Mouse (Mus musculus) liver, adult 2 months (tissue): ENCODE results near the gene Rcn2. TPM values are rescaled to one million over a fixed set of nuclear protein-coding genes. Genes with fewer than 3 reads are reported as not detected.

Source experiments
- DNase-seq: peaks from one replicate; pipeline ENCODE4 v3.0.0-alpha.2; 2011; ENCODE audit warnings: low read depth, low spot score; ENCODE audit errors: extremely low read depth
- H3K27ac ChIP-seq: fragments of 200-500 bp; replicated peaks from 2 replicates; pipeline ENCODE4 v1.5.1; 2012; ENCODE audit warnings: low read depth, mild to moderate bottlenecking, control low read depth, inconsistent platforms, low read length; ENCODE audit not compliant: insufficient read depth
- H3K27me3 ChIP-seq: fragments of 200-500 bp; 2 replicates; pipeline ENCODE4 v1.6.1; 2012; ENCODE audit warnings: mild to moderate bottlenecking, moderate library complexity, low read length, inconsistent platforms; ENCODE audit not compliant: control insufficient read depth, insufficient read depth
- H3K36me3 ChIP-seq: fragments of 200-500 bp; 2 replicates; pipeline ENCODE4 v1.6.1; 2012; ENCODE audit warnings: low read length, inconsistent platforms; ENCODE audit not compliant: control insufficient read depth, insufficient read depth
- H3K4me1 ChIP-seq: fragments of 200-500 bp; 2 replicates; pipeline ENCODE4 v1.6.1; 2011; ENCODE audit warnings: low read length; ENCODE audit not compliant: control insufficient read depth, insufficient read depth
- H3K4me3 ChIP-seq: fragments of 200-500 bp; 2 replicates; pipeline ENCODE4 v1.5.1; 2011; ENCODE audit warnings: low read depth, mild to moderate bottlenecking, control low read depth, low read length, moderate library complexity; ENCODE audit not compliant: insufficient read depth
- H3K79me2 ChIP-seq: fragments of 200-500 bp; 2 replicates; pipeline ENCODE4 v1.6.1; 2012; ENCODE audit warnings: inconsistent platforms, mild to moderate bottlenecking, low read length, moderate library complexity; ENCODE audit not compliant: control insufficient read depth, insufficient read depth
- H3K9ac ChIP-seq: fragments of 200-500 bp; 2 replicates; pipeline ENCODE4 v1.6.1; 2012; ENCODE audit warnings: low read depth, mild to moderate bottlenecking, control low read depth, inconsistent platforms, low read length
- CTCF ChIP-seq: fragments of 200-500 bp; IDR thresholded peaks from 2 replicates; pipeline ENCODE4 v1.5.1; 2011; ENCODE audit warnings: low read depth, low read length, control low read depth
- POLR2A ChIP-seq: fragments of 200-500 bp; IDR thresholded peaks from 2 replicates; pipeline ENCODE4 v1.6.1; 2011; ENCODE audit warnings: low read length, control low read depth; ENCODE audit not compliant: insufficient read depth; ENCODE audit errors: extremely low read depth
- WGBS: fragments of 180-500 bp; shearing (Covaris S2); methylation state at CpG from one replicate; pipeline ENCODE4 v1.1.7; 2018; 5-methylcytosine and 5-hydroxymethylcytosine counted together
- polyA plus RNA-seq: library from polyadenylated mRNA; depleted of rRNA; stranded (reverse); fragments of >200 nt; gene quantifications from 2 replicates; pipeline ENCODE4 v1.2.3, GENCODE M21; 2012; rRNA removed
- total RNA-seq: library from RNA; depleted of rRNA; stranded (reverse); fragments of >200 nt; gene quantifications from 2 replicates; pipeline ENCODE4 v1.2.3, GENCODE M21; 2014; rRNA removed

Gene Rcn2
- total and polyA plus RNA-seq, 2 experiments, result 6.6 to 9.0 TPM

GRCm38 (mm10) chr9:56100041-56100522 lies 58.4 kb downstream of the Rcn2 start:
- no peak for DNase-seq
- no peaks in the 10 kb centered on the region for H3K27me3 ChIP-seq
- H3K27ac ChIP-seq, result no peak overlapping the region
- 84% methylated on average over 7 of the region's 7 CpGs for WGBS
- H3K9ac ChIP-seq, result no peak overlapping the region
- H3K4me3 ChIP-seq, result no peak overlapping the region
- H3K4me1 ChIP-seq, result no peaks in the 10 kb centered on the region
- TF ChIP-seq CTCF (no peak), POLR2A (no peak)
- H3K36me3 ChIP-seq, result no peaks in the 10 kb centered on the region
- no peaks in the 10 kb centered on the region for H3K79me2 ChIP-seq

- no peak overlapping the region for H3K9ac ChIP-seq
- TF ChIP-seq POLR2A, result no peak
- no peak for TF ChIP-seq CTCF
- WGBS, result 55% methylated on average over 4 of the region's 4 CpGs
Observed at GRCm38 (mm10) chr9:56101022-56101421, 59.4 kb downstream of the Rcn2 start.

GRCm38 (mm10) chr9:56104921-56105320 lies 63.3 kb downstream of the Rcn2 start:
- no peak for DNase-seq
- no peak overlapping the region for H3K27ac ChIP-seq
- H3K4me3 ChIP-seq, result no peak overlapping the region
- H3K27me3 ChIP-seq, result no peaks in the 10 kb centered on the region
- 75% methylated on average over 7 of the region's 7 CpGs for WGBS
- TF ChIP-seq CTCF (no peak), POLR2A (no peak)
- no peak overlapping the region for H3K9ac ChIP-seq
- no peaks in the 10 kb centered on the region for H3K36me3 ChIP-seq
- no peaks in the 10 kb centered on the region for H3K4me1 ChIP-seq
- H3K79me2 ChIP-seq, result no peaks in the 10 kb centered on the region

More at GRCm38 (mm10) chr9:56101022-56101421, 59.4 kb downstream of the Rcn2 start:
- no peaks in the 10 kb centered on the region for H3K79me2 ChIP-seq
- H3K36me3 ChIP-seq, result no peaks in the 10 kb centered on the region
- no peak overlapping the region for H3K27ac ChIP-seq
- H3K27me3 ChIP-seq, result no peaks in the 10 kb centered on the region
- H3K4me3 ChIP-seq, result no peak overlapping the region
- DNase-seq, result no peak
- no peaks in the 10 kb centered on the region for H3K4me1 ChIP-seq

GRCm38 (mm10) chr9:56106274-56107072 lies 64.8 kb downstream of the Rcn2 start:
- Histone ChIP-seq H3K36me3 (no peaks in the 10 kb centered on the region), H3K27ac (no peak overlapping the region), H3K79me2 (no peaks in the 10 kb centered on the region), H3K27me3 (no peaks in the 10 kb centered on the region), H3K9ac (no peak overlapping the region), H3K4me3 (no peak overlapping the region), H3K4me1 (no peaks in the 10 kb centered on the region)
- no peak for DNase-seq
- no peak for TF ChIP-seq CTCF
- TF ChIP-seq POLR2A, result no peak
- 91% methylated on average over 6 of the region's 6 CpGs for WGBS

- H3K4me3 ChIP-seq, result no peak overlapping the region
- H3K9ac ChIP-seq, result no peak overlapping the region
- no peaks in the 10 kb centered on the region for H3K79me2 ChIP-seq
- no peaks in the 10 kb centered on the region for H3K36me3 ChIP-seq
- H3K27ac ChIP-seq, result no peak overlapping the region
- H3K4me1 ChIP-seq, result no peaks in the 10 kb centered on the region
- no peak for TF ChIP-seq CTCF
- no peak for TF ChIP-seq POLR2A
- WGBS, result 78% methylated on average over 6 of the region's 6 CpGs
- no peak for DNase-seq
- no peaks in the 10 kb centered on the region for H3K27me3 ChIP-seq
Observed at GRCm38 (mm10) chr9:56107527-56107926, 65.9 kb downstream of the Rcn2 start.

- no peak for TF ChIP-seq POLR2A
- no peak for TF ChIP-seq CTCF
- no peak overlapping the region for H3K27ac ChIP-seq
- peak; percentile 16 for DNase-seq
- no peaks in the 10 kb centered on the region for H3K4me1 ChIP-seq
- no peak overlapping the region for H3K4me3 ChIP-seq
- 79% methylated on average over 5 of the region's 5 CpGs for WGBS
- H3K27me3 ChIP-seq, result no peaks in the 10 kb centered on the region
- no peak overlapping the region for H3K9ac ChIP-seq
- H3K36me3 ChIP-seq, result no peaks in the 10 kb centered on the region
- no peaks in the 10 kb centered on the region for H3K79me2 ChIP-seq
Observed at GRCm38 (mm10) chr9:56108174-56108573, 66.5 kb downstream of the Rcn2 start.

Other genes with a start within 250 kb of the Rcn2 start
- gene Scaper, start 103.7 kb upstream of the Rcn2 start, total RNA-seq, result 7.7 and 9.5 TPM in 2 replicates
- 1.2 and 1.4 TPM in 2 replicates for gene Scaper, start 103.7 kb upstream of the Rcn2 start, polyA plus RNA-seq
- gene 4930563M21Rik, start 31.3 kb upstream of the Rcn2 start, total RNA-seq, result not detected in 2 replicates
- gene 4930563M21Rik, start 31.3 kb upstream of the Rcn2 start, polyA plus RNA-seq, result not detected in 2 replicates
- gene Pstpip1, start 48.1 kb downstream of the Rcn2 start, total RNA-seq, result 0.37 and 0.40 TPM in 2 replicates
- gene Pstpip1, start 48.1 kb downstream of the Rcn2 start, polyA plus RNA-seq, result 0.44 and 1.1 TPM in 2 replicates
- 4.7 and 6.1 TPM in 2 replicates for gene Tspan3, start 123.6 kb downstream of the Rcn2 start, total RNA-seq
- 6.3 and 7.3 TPM in 2 replicates for gene Tspan3, start 123.6 kb downstream of the Rcn2 start, polyA plus RNA-seq